Mouse (Mus musculus): ENCODE data around the gene Fitm2.

Fitm2 gene

GRCm38 (mm10) chr2:163420366-163420886 lies 52.0 kb downstream of the Fitm2 start:
- DNase-seq, result peak in 1 of 2 experiments; percentile 14

- peak; percentile 100 for DNase-seq
Measured at GRCm38 (mm10) chr2:163419346-163420045, 52.9 kb downstream of the Fitm2 start.

GRCm38 (mm10) chr2:163418841-163419345 lies 53.5 kb downstream of the Fitm2 start:
- DNase-seq, result no peak

- DNase-seq, result no peak
Measured at GRCm38 (mm10) chr2:163417830-163418229, 54.6 kb downstream of the Fitm2 start.

GRCm38 (mm10) chr2:163417026-163417425 lies 55.4 kb downstream of the Fitm2 start:
- no peak for DNase-seq
